Mouse (Mus musculus) kidney, adult 2 months (tissue): Measurements from ENCODE around the gene Taf1a.
A peak's percentile ranks its signal among the peaks of the same experiment; 100 is the strongest.

Experiments
- CTCF ChIP-seq: fragments of 200-500 bp; conservative IDR thresholded peaks from 2 replicates; pipeline ENCODE4 v1.5.1; 2011; ENCODE audit warnings: low read depth, mild to moderate bottlenecking, control low read depth, low read length, moderate library complexity, mixed read lengths; ENCODE audit not compliant: insufficient read depth, insufficient read length
- POLR2A ChIP-seq: fragments of 200-500 bp; IDR thresholded peaks from one replicate; pipeline ENCODE4 v1.6.1; 2011; ENCODE audit warnings: low read depth, low read length, control low read depth

GRCm38 (mm10) chr1:183442015-183442774 lies 53.4 kb downstream of the Taf1a start:
- peak; percentile 97 for TF ChIP-seq CTCF
- TF ChIP-seq POLR2A = no peak
